Comparison of ENCODE assay signal across 12 mouse cellular contexts in the genomic region with DNA sequence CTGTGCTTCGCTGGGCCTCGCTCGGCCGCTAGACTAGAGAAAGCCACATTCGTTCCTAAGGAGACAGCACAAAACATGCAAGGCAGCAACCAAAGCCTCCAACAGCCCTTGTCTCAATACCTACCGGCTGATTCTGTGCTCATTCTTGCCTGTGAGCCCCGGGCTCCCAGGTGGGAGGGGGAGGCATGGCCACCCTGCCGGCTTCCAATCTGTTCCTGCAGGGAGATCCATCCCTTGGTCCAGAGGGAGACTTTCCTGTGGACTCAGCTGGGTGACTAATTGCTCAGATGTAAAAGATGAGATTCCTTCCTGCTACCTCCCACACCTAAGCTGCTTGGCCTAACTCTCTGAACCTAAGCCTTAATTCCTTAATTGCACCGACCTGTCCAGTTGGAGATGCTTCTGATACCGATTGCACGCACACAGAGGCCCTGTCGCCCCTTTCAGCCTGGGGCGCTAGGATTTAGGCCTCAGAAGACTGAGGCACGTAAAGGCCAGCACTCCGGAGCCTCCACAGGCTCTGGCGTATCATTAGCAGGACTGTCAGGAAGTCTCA. TPM values are rescaled to one million over a fixed set of nuclear protein-coding genes. Genes with fewer than 3 reads are reported as not detected.
DNase-seq lines count a peak whose midpoint lies in the region; ATAC-seq lines count a peak whose summit lies in the region.
"Had no signal": no experiment of that assay in that cellular context is flagged by ENCODE, and none has a peak within 500 bp of the region (broad histone marks: within the 10 kb centered on the region; RNA-seq: fewer than 3 reads in every experiment).

No protein-coding gene starts in this region.

- 59% methylated on average over 16 of the region's 16 CpGs for WGBS in hindbrain, embryonic 10.5 days
- 55% methylated on average over 16 of the region's 16 CpGs for WGBS in hindbrain, embryonic 14.5 days

- H3K27me3 ChIP-seq in hindbrain, embryonic 10.5 days (ENCODE audit: insufficient read depth, poor library complexity, severe bottlenecking) = no peaks in the 10 kb centered on the region
- no peaks in the 10 kb centered on the region for H3K27me3 ChIP-seq in hindbrain, embryonic 14.5 days (ENCODE audit: control insufficient read depth, insufficient read depth, low read length)
- H3K27me3 ChIP-seq: heart, embryonic 12.5 days; midbrain, embryonic 12.5 days had no signal

- H3K4me1 ChIP-seq in hindbrain, embryonic 10.5 days (replicated peaks) = peaks cover 16% of the 10 kb centered on the region
- H3K4me1 ChIP-seq in hindbrain, embryonic 14.5 days (replicated peaks; ENCODE audit: control insufficient read depth, insufficient read depth, low read length) = peaks cover 8% of the 10 kb centered on the region; the same call in 1 of the 2 replicates
- H3K4me1 ChIP-seq: midbrain, embryonic 12.5 days had no signal

- no peak overlapping the region for H3K4me2 ChIP-seq in hindbrain, embryonic 14.5 days (replicated peaks)
- H3K4me2 ChIP-seq: heart, embryonic 12.5 days; midbrain, embryonic 12.5 days had no signal

- ATAC-seq in hindbrain, embryonic 14.5 days (ENCODE audit: low FRiP score) = no peak
- ATAC-seq: lung, postnatal 0 days had no signal

- no peak overlapping the region for H3K9ac ChIP-seq in hindbrain, embryonic 14.5 days
- H3K9ac ChIP-seq: heart, embryonic 12.5 days; midbrain, embryonic 12.5 days had no signal

- 0 out of 2 replicates have a peak overlapping the region, but pooled peaks have one; percentile 45 for H3K27ac ChIP-seq in hindbrain, embryonic 10.5 days
- no peak overlapping the region for H3K27ac ChIP-seq in hindbrain, embryonic 14.5 days
- H3K27ac ChIP-seq: midbrain, embryonic 12.5 days had no signal

- no peak for DNase-seq in hindbrain, embryonic 10.5 days (ENCODE audit: low spot score)
- DNase-seq in hindbrain, embryonic 14.5 days (ENCODE audit: low spot score) = no peak
- peak; percentile 22 for DNase-seq in retina, adult 2 months (ENCODE audit: low read depth, low spot score)
- DNase-seq in retina, embryonic 14.5 days (ENCODE audit: low spot score) = no peak
- DNase-seq in cerebellum, postnatal 36 days = peak; percentile 89 to 90
- DNase-seq in urinary bladder, postnatal 25 days (ENCODE audit: low spot score) = no peak
- no peak for DNase-seq in testis, postnatal 10 days (ENCODE audit: low spot score)
- no peak for DNase-seq in spleen, adult 18-20 months
- DNase-seq: thymus, adult 2 months had no signal

- no peaks in the 10 kb centered on the region for H3K9me3 ChIP-seq in hindbrain, embryonic 10.5 days
- no peaks in the 10 kb centered on the region for H3K9me3 ChIP-seq in hindbrain, embryonic 14.5 days (ENCODE audit: control insufficient read depth, low read length)
- H3K9me3 ChIP-seq: heart, embryonic 12.5 days; midbrain, embryonic 12.5 days had no signal

- H3K4me3 ChIP-seq in hindbrain, embryonic 10.5 days = no peak overlapping the region
- H3K4me3 ChIP-seq in hindbrain, embryonic 14.5 days (replicated peaks; ENCODE audit: low read length) = no peak overlapping the region
- H3K4me3 ChIP-seq: heart, embryonic 12.5 days; midbrain, embryonic 12.5 days had no signal

- peaks cover 43% of the 10 kb centered on the region for H3K36me3 ChIP-seq in hindbrain, embryonic 10.5 days
- H3K36me3 ChIP-seq in hindbrain, embryonic 14.5 days (replicated peaks; ENCODE audit: control insufficient read depth, insufficient read depth) = no peaks in the 10 kb centered on the region; the same call in 1 of the 2 replicates

RNA-seq across cellular contexts. Expression of a gene that starts 50.8 kb away (rescaled TPM):
- polyA plus RNA-seq in hindbrain, embryonic 10.5 days (2016; fragmentation: Nextera tagmentation; extraction: Ambion mirVana) = 11.4 and 17.1 TPM in 2 replicates
- polyA plus RNA-seq in hindbrain, embryonic 14.5 days (2014; fragmentation: Nextera tagmentation; extraction: Ambion mirVana) = 47.6 and 52.9 TPM in 2 replicates

Comparison
In these comparisons a context has a peak if more than half of its experiments do, and no peak if none do; other contexts are left out.
1. DNase-seq: peak in retina, adult 2 months (single experiment) and cerebellum, postnatal 36 days (2 of 2); none in hindbrain, embryonic 10.5 days (single experiment), hindbrain, embryonic 14.5 days (single experiment), retina, embryonic 14.5 days (single experiment), urinary bladder, postnatal 25 days (single experiment), testis, postnatal 10 days (single experiment) and spleen, adult 18-20 months (0 of 2).